Mouse (Mus musculus) left cerebral cortex, postnatal 14 days (tissue): ENCODE measurements at regions not wholly inside any gene's neighbourhood (a gene's known extent, or its start where the extent isn't known, plus 50 kb on each side); places are given as distances from the start of the nearest gene placed in this dataset.
A peak's percentile ranks its signal among the peaks of the same experiment; 100 is the strongest.

ENCODE experiments used
- DNase-seq, 2 experiments: peaks; one replicate each; pipeline ENCODE4 v3.0.0; 2021 to 2022; ENCODE audit warnings: low spot score in 2 of 2, mixed read lengths in 1 of 2
- intact Hi-C: fragments of 180-260 bp; cut with DNase I; formaldehyde crosslinking; loops from one replicate; pipeline ENCODE4 v1.15.1; 2025

DNA sequence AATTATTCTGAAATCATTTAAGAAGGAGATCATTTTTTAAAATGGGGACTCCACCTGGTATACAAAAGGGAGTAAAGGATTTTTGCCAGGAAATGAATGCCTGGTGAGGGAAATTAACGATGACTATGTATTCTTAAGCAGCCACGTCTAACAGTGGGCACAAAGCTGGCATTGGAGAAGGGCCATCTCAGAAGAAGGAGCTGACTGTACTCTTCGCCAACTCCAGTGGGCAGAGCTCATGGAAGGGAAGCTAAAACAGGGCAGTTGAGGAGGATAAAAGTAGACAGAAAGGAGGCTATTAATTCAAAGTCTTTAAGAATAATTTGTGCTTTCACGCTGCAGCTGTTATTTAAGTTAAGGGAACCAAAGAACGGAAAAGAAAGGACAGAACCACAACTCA is 294.2 kb downstream of the H2al1n start:
- intact Hi-C loops: no loop called here
- peak; percentile 9 to 21 for DNase-seq
